Comparison of ENCODE assay signal across 8 mouse cellular contexts in the genomic region with DNA sequence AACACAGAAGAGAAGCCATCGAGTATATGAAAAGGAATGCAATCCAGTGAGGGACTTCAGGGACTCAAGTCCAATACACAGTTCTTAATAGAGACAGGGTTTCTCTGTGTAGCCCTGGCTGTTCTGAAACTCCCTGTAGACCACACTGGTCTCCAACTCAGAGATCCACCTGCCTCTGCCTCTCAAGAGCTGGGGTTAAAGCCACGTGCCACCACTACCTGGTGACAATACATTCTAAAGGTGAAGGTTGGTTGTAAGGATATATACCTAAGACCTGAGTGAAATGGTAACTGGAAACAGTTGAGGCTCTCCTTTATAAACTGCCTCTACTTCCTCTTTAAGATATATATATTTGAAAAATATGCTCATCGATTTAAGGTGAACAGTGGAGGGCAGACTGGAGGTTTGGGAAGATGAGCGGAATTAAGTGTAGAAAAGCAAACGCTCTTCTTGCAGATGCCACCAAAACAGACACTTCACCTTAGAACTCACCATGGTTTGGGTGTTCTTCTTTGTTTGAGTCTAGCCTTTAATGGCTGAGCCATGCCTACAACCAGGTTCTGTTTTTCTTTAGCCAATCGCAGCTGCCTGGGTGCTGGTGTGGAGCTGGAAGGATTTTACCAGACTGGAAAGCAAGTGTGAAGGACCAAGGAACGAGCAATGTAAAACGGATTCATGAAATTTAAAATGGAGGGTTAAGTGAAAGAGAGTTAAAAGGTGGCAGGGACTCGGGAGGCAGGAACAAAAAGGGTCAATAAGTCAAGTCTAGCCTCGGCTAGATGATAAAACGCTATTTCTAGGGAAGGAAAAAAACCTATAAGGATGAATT. TPM values are rescaled to one million over a fixed set of nuclear protein-coding genes. Genes with fewer than 3 reads are reported as not detected.
A peak's percentile ranks its signal among the peaks of the same experiment; 100 is the strongest.
DNase-seq lines count a peak whose midpoint lies in the region; ATAC-seq and TF ChIP-seq lines count a peak whose summit lies in the region.

No protein-coding gene starts in this region.

- peak overlapping the region; percentile 73 for H3K4me2 ChIP-seq in lung, embryonic 15.5 days
- H3K4me2 ChIP-seq in heart, embryonic 15.5 days: peak overlapping the region; percentile 64

- TF ChIP-seq CTCF in brain, embryonic 14.5 days (IDR thresholded peaks at IDR 0.05; ENCODE audit: borderline replicate concordance, extremely low read depth, insufficient read depth, insufficient read length): no peak

- no peak for DNase-seq in lung, adult 18-20 months
- peak; percentile 44 for DNase-seq in brain, embryonic 14.5 days (ENCODE audit: low read depth)
- DNase-seq in layer of hippocampus, adult 11-12 months (ENCODE audit: low spot score): no peak
- DNase-seq in left cerebral cortex, postnatal 36 days (ENCODE audit: low spot score in 2 of 2): no peak
- no peak for DNase-seq in layer of hippocampus, adult 9-10 months (ENCODE audit: low spot score)

- H3K4me1 ChIP-seq in lung, embryonic 15.5 days: peaks cover 24% of the 10 kb centered on the region
- H3K4me1 ChIP-seq in heart, embryonic 15.5 days (replicated peaks): peaks cover 22% of the 10 kb centered on the region

- peaks cover 18% of the 10 kb centered on the region for H3K36me3 ChIP-seq in lung, embryonic 15.5 days
- H3K36me3 ChIP-seq in heart, embryonic 15.5 days: peaks cover 16% of the 10 kb centered on the region

- no peak for TF ChIP-seq POLR2A in brain, embryonic 14.5 days (IDR thresholded peaks at IDR 0.05; ENCODE audit: borderline replicate concordance, extremely low read depth, insufficient read depth, insufficient read length, poor library complexity, severe bottlenecking)

- H3K27me3 ChIP-seq in lung, embryonic 15.5 days: no peaks in the 10 kb centered on the region
- no peaks in the 10 kb centered on the region for H3K27me3 ChIP-seq in heart, embryonic 15.5 days

- H3K27ac ChIP-seq in lung, embryonic 15.5 days: peak overlapping the region; percentile 91
- peak overlapping the region; percentile 94 for H3K27ac ChIP-seq in heart, embryonic 15.5 days

- H3K4me3 ChIP-seq in lung, embryonic 15.5 days: peak overlapping the region; percentile 60
- peak overlapping the region; percentile 62 for H3K4me3 ChIP-seq in heart, embryonic 15.5 days

- H3K9ac ChIP-seq in lung, embryonic 15.5 days: peak overlapping the region; percentile 62
- peak overlapping the region; percentile 67 for H3K9ac ChIP-seq in heart, embryonic 15.5 days

- WGBS in lung, embryonic 15.5 days: 35% methylated on average over 11 of the region's 11 CpGs
- 44% methylated on average over 11 of the region's 11 CpGs for WGBS in heart, embryonic 15.5 days

- ATAC-seq in lung, embryonic 15.5 days (ENCODE audit: borderline replicate concordance, extremely low read depth, low FRiP score, low TSS enrichment): no peak
- no peak for ATAC-seq in heart, embryonic 15.5 days (replicated peaks; ENCODE audit: insufficient number of reproducible peaks, insufficient read depth, low FRiP score, low read depth)
- ATAC-seq in megakaryocyte, adult 5-6 weeks (ENCODE audit: poor library complexity, severe bottlenecking): peak; percentile 25

- intact Hi-C loops in left cerebral cortex, postnatal 36 days (cut with DNase I): no loop called here

- H3K9me3 ChIP-seq in lung, embryonic 15.5 days: no peaks in the 10 kb centered on the region
- H3K9me3 ChIP-seq in heart, embryonic 15.5 days (replicated peaks): no peaks in the 10 kb centered on the region

RNA-seq across cellular contexts. Expression of gene Ppp2r3c, which starts 1.1 kb away (rescaled TPM):
- polyA plus RNA-seq in lung, embryonic 15.5 days (2015; fragmentation: Nextera tagmentation; extraction: Ambion mirVana): 11.9 and 12.2 TPM in 2 replicates
- 19.1 and 20.4 TPM in 2 replicates for polyA plus RNA-seq in brain, embryonic 14.5 days (2012; rRNA removed)
- polyA plus RNA-seq in heart, embryonic 15.5 days (2015; fragmentation: Nextera tagmentation; extraction: Ambion mirVana): 9.1 and 9.5 TPM in 2 replicates
- total RNA-seq in megakaryocyte, adult 5-6 weeks (2015): 26.7 TPM in 2 replicates
- total RNA-seq in megakaryocyte, adult 5-6 weeks (2017): 19.7 and 20.4 TPM in 2 replicates
- 10 to 100 TPM; 11.0 to 13.0 TPM for total RNA-seq in left cerebral cortex, postnatal 36 days (2021)

RNA-seq across cellular contexts. Expression of gene 1110008L16Rik, which starts 2.3 kb away (rescaled TPM):
- polyA plus RNA-seq in lung, embryonic 15.5 days (2015; fragmentation: Nextera tagmentation; extraction: Ambion mirVana): 13.9 and 14.7 TPM in 2 replicates
- polyA plus RNA-seq in brain, embryonic 14.5 days (2012; rRNA removed): 9.2 and 10.0 TPM in 2 replicates
- 8.0 and 11.3 TPM in 2 replicates for polyA plus RNA-seq in heart, embryonic 15.5 days (2015; fragmentation: Nextera tagmentation; extraction: Ambion mirVana)
- total RNA-seq in megakaryocyte, adult 5-6 weeks (2015): 6.1 and 7.8 TPM in 2 replicates
- total RNA-seq in megakaryocyte, adult 5-6 weeks (2017): 5.0 and 6.5 TPM in 2 replicates
- 1 to 10 TPM; 7.5 to 8.7 TPM for total RNA-seq in left cerebral cortex, postnatal 36 days (2021)
